Mouse (Mus musculus): ENCODE data around the gene Sf3a3.

- no peak for TF ChIP-seq CTCF (IDR thresholded peaks at IDR 0.05; ENCODE audit: extremely low read depth, insufficient read length, insufficient replicate concordance, low read depth, low read length)
- no peak for TF ChIP-seq POLR2A (IDR thresholded peaks at IDR 0.05; ENCODE audit: low read depth, low read length)
These were observed 44.8 kb downstream of the Sf3a3 start for GRCm38 (mm10) chr4:124759305-124759811.

Data from small intestine, adult 2 months (tissue).